Mouse (Mus musculus): ENCODE measurements around the gene Fkbp8. TPM values are rescaled to one million over a fixed set of nuclear protein-coding genes. Genes with fewer than 3 reads are reported as not detected.

The Fkbp8 gene
- 100 to 1,000 TPM; 131 to 163 TPM for polyA plus RNA-seq (2017; shearing (Covaris generic))

DNA sequence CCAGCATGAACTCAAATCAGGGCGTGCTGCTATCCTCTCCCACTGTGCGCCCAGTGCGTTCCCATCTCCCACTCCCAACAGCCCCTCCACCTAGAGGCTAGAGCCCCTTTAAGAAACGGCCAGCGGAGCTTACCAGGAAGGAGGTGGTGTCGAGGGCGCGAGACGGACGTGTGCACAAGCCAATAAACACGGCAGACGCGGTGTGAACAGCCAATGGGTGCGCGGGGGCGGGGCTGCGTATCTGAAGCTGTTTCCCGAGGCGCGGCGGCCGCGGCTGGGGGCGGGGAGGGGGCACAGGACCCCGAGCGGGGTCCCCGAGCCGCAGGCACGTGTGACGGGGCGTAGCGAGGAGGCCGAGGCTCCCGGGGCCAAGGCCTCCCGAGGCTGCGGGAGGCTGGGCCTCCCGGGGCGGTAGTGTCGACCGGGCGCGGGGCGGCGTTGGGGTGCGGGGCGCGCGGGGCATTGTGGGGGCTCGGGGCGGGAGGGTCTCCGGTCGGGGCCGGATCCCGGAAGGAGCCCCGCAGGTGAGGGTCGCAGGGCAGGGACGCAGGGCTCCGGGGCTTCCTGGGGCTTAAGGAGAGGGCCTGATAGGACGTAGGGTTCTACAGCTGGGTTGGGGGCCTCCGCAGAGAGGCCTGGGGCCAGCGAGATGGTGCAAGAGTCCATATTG, at the start of gene Fkbp8, which contains the start of gene Kxd1:
TSS of gene Fkbp8 (plus strand) at position 213 of the 670 bp plus-strand sequence.
TSS of gene Kxd1 (minus strand) at position 445 of the 670 bp plus-strand sequence.
- peak; percentile 86 for ATAC-seq

GRCm38 (mm10) chr8:70481908-70482307, 45.6 kb upstream of the Fkbp8 start:
- ATAC-seq, result no peak

GRCm38 (mm10) chr8:70482943-70483342, 44.6 kb upstream of the Fkbp8 start:
- ATAC-seq, result no peak

DNA sequence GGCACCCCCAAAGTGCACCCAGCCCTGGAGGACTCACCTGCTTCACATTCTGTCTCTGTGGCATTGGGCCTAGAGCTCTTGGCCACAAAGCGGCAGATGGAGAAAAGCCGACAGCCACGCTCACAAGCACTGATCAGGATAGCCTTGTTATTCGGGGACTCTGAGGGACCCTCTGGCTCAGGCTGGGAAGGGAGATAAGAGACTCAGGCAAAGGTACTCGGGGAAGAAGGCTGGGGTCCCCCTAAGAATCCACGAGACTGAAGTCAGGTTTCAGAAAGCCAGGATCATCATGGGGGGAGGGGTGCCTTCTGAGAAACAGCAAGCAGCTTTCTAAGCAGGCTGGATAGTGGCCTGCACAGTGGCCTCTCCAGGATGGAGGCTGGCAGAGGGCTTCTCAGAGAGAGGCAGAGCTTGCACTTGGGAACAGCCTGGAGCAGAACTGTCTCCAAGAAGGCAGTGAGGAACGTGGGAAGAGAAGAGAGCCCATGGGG, 41.3 kb upstream of the Fkbp8 start:
- no peak for ATAC-seq

DNA sequence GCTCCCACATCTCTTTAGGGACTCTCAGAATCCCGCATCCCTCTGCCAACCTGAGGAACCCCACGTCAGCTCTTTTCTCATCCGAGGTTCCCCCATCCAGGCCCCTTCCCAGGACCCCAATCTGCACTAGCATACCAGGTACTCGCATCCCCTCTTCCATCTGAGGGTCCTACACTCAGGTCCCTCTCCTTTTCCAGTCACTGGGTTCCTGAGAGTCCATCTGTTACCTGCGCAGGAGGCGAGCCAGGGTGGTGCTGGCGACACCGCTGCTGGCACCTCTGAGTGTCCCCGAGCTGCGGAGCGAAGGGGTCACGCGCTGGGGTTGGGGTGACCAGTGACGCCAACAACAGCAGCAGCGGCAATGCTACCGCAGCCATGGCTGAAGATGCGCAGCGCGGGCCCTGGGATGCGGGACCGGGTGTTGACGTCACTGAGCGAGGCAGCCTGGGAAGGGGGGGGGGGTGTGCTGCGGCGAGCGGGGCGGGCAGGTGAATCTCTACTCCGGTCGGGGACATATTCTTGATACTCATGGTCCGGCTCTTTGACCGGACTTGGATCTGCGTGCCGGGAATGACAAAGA, 40.5 kb upstream of the Fkbp8 start, which contains the start of gene Tmem59l:
TSS of gene Tmem59l (minus strand) at position 418 of the 580 bp plus-strand sequence.
- no peak for ATAC-seq

- no peak for ATAC-seq
Observed at GRCm38 (mm10) chr8:70487993-70488796, 39.3 kb upstream of the Fkbp8 start.

DNA sequence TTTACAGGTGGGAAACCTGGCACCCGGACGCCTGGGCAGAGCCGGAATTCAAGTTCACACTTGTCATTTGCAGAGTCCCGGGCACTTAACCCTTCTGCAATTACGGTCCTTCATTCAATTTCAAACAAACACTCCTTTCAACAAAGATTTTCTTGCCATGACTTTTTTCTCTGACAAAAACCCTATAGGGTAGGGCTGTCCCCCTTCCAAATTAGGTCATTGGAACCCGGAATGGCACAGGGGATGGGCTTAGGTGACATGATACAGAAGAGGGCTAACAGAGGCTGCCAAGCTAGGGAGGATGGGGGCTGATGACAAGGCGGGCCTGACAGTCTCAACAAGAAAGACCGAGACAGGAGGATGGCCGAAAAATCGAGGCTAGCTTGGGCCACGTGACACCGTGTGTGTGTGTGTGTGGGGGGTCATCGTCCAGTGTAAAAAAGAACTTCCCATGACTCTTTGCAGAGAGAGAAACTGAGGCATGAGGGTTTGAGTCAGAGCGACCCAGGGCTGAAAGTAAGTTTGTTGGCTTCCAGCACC, 38.5 kb upstream of the Fkbp8 start:
- no peak for ATAC-seq

DNA sequence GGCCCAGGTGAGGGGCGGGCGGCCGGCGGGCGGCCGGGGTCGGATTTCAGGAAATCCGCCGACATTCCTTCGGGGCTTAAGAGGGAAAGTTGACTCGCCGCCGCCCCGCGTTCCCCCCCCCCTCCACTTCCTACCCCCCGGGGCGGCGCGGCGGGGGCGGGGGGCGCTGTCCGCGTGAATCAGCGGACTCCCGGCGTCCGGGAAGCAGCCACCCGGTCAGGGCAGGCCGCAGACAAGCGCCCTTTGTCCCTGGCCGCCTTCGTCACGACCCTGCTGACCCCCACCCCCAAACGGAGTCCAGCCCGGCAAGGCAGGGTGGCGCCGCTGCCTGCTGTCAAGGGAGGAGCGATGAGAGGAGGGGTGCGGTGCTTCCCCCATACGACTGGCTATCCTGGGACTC, 37.9 kb upstream of the Fkbp8 start:
- ATAC-seq, result no peak

GRCm38 (mm10) chr8:70490061-70490879, 37.3 kb upstream of the Fkbp8 start:
- no peak for ATAC-seq

GRCm38 (mm10) chr8:70490880-70491495, 36.5 kb upstream of the Fkbp8 start:
- ATAC-seq, result no peak

- ATAC-seq, result no peak
Observed at GRCm38 (mm10) chr8:70492664-70493640, 34.6 kb upstream of the Fkbp8 start, which contains the start of gene Crlf1. Gene Crlf1 (plus strand): TSS chr8:70493158.

DNA sequence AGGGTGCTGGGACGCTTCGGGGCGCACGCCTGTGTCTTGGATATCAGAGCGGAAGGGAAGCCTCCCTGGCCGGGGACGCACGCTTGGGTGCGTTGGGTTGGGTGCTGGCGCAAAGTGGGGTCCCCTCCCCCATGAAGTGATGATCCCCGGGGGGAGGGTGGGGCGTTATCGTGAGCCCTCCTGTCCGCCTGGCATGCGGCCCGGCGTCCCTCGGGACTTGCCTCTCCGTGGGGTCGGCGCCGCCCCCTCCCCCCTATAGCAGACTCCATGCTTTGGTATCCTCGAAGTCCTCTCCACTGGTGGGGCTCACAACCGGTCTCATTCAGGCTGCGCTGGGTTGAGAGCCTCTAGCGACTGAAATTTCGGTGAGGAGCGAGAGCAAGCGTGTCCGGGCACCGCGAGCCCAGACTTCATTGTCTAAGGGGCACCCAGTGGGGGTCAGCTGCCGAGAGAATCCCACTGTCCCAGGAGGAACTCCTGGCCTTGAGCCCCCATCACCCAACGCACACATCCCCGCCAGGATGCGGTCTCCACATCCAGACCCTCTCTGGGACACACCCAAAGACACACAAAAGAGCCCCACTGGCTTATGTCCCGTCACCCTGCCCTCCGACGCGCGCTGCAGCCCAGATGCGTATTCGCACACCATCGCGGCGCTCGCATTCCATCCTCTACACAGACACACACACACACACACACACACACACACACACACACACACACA, 33.7 kb upstream of the Fkbp8 start:
- ATAC-seq, result no peak

GRCm38 (mm10) chr8:70494416-70494945, 33.0 kb upstream of the Fkbp8 start:
- no peak for ATAC-seq

GRCm38 (mm10) chr8:70495001-70495770, 32.3 kb upstream of the Fkbp8 start:
- ATAC-seq, result no peak

- no peak for ATAC-seq
Observed at GRCm38 (mm10) chr8:70495771-70496062, 31.8 kb upstream of the Fkbp8 start.

DNA sequence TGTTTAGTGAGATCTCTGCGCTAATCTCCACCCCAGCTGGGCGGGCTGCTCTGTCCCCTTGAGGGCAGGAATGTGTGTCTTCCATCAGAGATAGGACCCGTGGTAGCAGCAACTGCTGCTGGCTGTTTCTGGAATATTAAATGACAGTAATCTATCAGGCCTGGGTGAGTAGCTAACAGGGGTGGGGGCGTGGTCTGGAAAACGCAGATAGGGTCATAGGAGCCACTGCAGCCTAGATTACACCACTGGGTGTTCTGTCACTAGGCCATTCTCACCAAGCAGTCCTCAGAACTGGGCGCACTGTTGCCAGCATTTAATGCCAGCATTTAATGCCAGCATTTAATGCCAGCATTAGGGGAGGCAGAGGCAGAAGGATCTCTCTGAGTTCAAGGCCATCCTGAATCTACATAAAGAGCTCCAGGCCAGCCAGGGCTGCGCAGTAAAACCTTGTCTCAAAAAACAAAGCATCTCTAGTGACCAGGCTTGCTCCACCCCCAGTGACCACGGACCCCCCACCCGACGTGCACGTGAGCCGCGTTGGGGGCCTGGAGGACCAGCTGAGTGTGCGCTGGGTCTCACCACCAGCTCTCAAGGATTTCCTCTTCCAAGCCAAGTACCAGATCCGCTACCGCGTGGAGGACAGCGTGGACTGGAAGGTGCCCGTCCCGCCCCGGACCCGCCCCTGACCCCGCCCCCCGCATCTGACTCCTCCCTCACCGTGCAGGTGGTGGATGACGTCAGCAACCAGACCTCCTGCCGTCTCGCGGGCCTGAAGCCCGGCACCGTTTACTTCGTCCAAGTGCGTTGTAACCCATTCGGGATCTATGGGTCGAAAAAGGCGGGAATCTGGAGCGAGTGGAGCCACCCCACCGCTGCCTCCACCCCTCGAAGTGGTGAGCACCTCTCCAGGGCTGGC, 26.9 kb upstream of the Fkbp8 start:
- ATAC-seq, result peak; percentile 40

DNA sequence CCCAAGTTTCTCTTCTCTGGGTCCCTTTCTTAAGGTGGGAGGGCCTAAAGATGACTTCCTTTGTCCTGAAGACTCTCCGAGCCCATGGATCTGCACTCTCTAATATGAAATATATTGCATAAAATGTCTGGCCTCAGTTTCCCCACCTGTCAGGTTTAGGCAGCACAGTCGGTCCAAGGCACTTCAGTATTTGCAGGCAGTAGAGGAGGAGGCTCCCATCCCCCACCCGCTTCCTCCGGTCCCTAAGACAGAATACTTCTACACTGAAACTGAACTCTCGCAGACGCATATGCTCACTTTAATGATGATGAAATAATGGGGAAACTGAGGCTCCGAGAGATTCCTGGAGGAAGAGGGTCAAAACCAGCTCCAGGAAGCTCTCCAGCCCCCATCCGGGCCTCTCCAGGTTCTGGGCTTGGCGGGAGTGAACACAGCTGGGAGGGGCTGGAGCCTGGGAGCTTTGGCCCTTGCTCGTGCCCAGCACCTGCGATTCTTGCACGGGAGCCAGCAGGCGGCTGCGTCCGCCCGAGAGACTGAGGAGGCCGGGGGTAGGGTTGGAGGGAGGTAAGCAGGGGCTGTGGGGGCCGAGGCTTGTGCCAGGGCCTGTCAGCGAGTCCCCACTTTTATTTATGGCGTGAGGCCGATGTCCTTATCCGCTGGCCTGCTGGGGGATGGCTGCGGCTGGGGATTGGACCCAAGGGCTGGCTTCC, 25.5 kb upstream of the Fkbp8 start:
- ATAC-seq, result no peak
